Mouse (Mus musculus) urinary bladder, adult 18-20 months (tissue): ENCODE data around the gene Coq9.
"Not testable (repeated sequence)": the region's sequence is repeated elsewhere in the genome, so short reads cannot be mapped to it uniquely, and the experiment has no call there.

ENCODE experiments used
- DNase-seq, 2 experiments: peaks; one replicate each; pipeline ENCODE4 v3.0.0; 2022; ENCODE audit warnings: low spot score in 2 of 2, mixed read lengths in 2 of 2

The Coq9 gene

DNA sequence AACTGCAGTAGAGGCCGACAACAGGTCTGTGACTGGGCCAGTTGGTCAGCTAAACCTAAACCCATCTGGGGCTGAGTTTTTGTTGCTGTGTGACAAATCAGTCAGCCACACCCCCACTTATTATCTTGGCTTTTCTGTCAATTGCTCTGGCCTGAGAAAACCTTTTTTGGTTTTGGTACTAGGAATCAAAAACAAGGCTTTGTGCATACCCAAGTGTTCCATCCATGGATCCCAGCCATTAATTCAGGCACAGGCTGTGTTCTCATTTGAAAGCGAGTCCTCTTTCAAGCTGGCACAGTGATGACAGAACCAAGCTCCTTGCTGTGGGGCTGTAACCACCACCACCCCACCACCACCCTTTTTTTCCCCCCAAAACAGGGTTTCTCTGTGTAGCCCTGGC lies 16.7 kb upstream of the Coq9 start:
- no peak for DNase-seq

DNA sequence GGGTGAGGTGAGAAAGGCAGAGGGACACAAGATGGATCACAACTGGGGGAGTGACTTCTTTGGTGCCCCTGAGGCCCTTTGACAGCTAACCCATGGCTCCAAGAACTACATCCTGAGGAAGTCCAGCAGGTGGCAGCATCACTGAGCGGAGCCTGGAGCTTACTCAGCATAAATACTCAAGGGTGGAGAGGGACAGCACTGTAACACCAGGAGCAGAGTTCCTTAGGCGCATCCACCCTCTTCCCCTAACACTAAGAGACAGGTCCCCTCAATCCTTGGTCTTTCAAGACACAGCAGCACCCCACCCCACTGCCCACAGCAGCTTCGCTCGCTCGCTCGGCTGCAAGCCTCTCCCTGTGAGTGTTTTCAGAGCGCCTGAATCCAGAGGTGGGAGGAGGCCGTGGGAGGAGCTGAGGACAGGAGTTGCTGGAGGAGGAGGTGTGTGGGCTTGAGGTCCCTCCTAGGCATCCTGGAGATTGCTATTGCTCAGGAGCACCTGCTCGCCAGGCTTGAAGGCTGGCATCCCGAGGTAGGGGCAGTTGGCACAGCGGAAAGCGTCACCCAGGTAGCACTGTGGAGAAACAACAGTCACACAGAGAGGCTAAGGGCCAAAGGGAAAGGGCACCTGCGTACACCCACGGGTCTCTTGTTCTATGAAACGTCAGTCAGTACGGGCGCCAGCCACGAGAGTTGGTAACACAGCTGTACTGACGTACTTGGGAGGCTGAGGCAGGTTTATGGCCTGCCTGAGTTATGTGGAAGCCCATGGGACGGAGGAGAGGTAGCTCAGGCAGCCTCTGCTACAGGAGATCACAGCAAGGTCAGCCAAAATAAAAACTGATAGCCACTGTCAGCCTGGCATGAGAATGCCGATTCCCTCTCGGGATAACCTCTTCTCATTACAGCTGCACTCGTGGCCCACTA lies 15.2 kb upstream of the Coq9 start:
- DNase-seq = peak; percentile 24 to 50

DNA sequence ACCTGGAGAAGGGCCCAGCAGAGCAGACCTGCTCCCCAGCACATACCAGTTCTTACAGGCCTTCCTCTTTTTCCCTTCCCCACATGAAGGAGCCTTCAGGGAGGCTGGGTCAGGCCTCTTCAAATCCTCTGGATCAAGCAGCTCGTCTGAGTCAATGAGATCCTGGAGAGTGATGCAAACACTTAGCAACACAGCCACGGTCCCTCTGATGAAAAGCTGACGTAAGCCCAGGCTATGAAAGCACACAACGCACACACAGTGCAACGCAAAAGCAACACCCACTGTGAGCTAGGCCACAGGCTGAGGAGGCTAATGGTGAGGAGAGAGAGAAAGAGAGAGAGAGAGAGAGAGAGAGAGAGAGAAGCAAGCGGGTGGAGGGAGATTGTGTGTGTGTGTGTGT lies 13.0 kb upstream of the Coq9 start:
- DNase-seq = no peak

DNA sequence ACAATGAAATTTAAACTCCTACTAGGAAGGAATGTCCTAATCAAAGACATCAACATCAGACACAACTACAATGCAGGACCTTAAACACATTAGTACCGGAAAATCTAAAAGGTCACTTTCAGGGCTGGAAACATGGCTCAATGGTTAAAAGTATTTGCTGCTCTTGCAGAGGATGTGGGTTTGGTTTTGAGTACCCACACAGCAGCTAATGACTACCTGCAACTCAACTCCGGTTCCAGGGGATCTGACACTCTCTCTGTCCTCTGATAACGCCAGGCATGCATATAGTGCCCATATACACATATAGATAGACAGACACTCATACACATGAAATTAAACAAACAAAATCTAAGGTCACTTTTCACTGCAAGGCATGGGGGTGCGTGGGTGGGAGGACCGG lies 11.9 kb upstream of the Coq9 start:
- no peak for DNase-seq

DNA sequence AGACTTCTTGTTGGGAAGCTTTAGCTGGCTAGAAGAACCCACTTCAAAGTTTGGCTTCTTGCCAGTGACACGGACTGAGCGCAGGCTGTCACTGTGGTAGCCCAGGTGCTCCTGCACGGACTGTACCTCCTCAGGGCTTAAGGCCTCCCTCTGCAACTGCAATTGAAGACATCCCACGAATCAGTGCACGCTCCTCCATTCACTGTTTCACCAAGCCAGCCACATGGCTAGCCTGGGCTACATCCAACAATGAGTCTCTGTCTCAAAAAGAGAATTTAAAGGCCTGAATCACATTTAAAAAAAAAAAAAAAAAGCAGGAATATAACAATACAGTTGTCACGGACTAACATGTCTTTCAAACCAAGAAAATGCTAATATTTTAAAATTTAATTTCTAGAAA lies 9.8 kb upstream of the Coq9 start:
- no peak for DNase-seq

DNA sequence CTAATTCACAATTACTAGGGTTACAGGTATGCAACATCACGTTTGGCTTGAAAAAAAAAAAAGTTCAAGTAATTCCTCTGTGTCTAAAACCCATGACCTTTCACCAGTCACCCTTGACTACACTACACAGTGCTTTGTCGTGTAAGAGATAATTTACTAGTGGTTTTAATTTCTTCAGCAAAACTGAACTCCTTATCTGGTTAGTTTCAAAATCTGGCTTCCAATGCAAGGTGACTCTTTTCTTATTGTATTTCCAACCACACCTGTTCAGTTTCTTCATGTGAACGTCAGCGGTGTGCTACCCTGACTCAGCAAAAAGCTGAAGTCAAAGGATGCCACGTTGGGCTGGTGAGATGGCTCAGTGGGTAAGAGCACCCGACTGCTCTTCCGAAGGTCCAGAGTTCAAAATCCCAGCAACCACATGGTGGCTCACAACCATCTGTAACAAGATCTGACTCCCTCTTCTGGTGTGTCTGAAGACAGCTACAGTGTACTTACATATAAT lies 4.2 kb upstream of the Coq9 start:
- not testable (repeated sequence) for DNase-seq

DNA sequence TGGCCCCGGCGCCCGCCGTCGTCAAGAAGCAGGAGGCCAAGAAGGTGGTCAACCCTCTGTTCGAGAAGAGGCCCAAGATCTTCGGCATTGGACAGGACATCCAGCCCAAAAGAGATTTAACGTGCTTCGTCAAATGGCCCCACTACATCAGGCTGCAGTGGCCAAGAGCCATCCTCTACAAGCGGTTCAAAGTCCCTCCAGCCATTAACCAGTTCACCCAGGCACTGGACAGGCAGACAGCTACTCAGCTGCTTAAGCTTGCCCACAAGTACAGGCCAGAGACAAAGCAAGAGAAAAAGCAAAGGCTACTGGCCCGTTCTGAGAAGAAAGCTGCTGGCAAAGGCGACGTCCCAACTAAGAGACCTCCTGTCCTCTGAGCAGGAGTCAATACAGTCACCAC lies 2.4 kb upstream of the Coq9 start:
- not testable (repeated sequence) for DNase-seq

DNA sequence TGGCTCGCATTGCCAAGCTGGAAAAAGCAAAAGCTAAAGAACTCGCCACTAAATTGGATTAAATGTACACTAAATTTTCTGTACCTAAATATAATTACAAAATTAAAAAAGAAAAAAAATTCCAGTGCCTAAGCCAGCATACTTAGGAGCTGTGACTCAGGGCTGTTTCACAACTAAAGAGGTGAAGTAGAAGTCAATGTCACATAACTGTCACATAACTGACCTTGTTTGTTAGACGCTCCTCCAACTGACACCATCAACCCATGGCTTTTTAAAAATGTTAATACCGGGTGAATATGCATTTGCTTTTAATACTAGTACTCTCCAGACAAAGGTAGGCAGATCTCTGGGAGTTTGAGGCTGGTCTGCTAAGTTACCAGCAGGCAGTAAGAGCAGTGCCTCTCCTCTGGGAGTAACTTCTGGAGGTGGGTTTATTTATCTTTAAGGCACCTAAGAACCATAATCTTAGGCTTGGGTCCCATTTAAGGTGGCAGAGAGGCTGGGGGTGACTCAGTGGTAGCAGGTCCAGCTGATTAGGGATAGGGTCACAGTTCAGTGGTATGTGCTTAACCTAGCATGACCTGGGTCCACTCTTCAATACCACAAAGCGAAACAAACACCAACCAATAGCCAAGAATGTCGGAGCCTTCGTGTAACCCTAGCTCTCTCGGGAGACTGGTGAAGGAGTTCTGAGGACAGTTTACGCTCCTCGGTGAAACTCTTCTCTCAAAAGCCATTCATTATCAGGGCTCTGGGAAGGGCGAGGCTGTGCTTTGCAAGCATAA lies 1.5 kb upstream of the Coq9 start:
- no peak for DNase-seq

DNA sequence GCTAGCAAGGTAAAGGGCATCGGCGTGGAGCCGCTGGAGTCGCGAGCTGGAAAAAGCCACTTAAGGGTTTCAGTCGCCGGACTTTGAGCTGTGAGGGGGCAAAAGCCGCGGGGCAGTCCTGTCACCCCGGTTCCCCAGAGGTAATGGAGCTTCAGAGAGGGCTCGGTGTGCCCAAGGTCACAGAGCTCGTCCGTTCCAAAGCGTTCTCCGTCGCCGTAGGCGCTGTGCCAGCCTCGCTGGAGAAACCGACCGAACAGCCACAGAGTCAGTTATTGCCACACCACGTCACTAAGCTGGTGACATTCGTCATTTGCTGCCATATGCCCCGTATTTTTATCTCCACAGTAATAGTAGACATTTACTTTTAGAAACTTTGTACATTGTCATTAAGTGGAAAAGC lies 479 bp downstream of the Coq9 start:
- DNase-seq = peak in 1 of 2 experiments; percentile 41

DNA sequence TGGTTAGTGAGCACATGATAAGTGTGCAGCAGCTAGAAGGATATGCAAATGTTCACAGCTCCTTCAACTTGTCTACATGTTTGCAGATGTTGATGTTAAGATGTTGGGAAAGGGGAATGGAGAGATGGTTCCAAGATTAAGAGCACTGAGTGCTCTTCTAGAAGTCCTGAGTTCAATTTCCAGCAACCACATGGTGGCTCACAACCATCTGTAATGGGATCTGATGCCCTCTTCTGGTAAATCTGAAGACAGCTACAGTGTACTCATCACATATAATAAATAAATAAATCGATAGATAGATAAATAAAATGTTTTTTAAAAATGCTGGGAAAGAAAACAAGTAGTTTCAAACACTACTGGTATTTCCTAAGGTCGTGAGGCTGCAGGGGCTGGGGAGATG lies 3.1 kb downstream of the Coq9 start:
- DNase-seq = no peak

DNA sequence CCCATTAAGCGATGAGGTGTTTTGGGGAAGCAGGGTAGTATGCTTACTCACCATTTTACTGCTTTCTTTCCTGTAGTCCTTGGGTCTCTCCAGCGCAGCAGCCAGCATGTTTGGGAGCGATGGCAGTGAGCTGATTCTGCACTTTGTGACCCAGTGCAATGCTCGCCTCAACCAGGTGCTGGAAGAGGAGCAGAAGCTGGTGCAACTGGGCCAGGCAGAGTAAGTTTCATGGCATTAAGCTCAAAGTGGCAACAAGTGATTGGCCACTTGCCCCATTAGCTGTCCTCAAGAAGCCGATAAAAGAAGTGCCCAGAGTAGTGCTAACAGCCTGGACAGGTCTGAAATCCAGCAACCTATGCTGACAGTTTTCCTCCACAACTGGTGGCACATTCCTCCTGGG lies 11.9 kb downstream of the Coq9 start:
- no peak for DNase-seq

DNA sequence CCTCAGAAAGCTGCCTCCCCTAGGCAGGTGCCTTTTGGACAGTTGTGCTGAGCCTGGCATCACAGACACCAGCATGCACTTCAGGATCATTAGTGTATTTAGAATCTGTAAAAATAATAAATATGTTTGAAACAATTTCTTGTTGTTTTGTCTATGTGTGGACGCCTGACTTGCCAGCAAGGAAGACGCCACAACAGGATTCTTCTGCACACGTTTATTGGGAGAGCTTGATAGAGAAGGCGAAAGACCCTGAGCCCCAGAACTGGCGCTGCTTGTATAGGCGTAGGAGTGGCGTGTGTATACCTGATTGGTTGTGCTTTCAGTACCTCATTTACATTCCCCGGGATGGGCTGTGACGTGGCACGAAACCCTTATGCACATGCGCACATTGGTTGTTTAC lies 16.6 kb downstream of the Coq9 start:
- DNase-seq = not testable (repeated sequence)

DNA sequence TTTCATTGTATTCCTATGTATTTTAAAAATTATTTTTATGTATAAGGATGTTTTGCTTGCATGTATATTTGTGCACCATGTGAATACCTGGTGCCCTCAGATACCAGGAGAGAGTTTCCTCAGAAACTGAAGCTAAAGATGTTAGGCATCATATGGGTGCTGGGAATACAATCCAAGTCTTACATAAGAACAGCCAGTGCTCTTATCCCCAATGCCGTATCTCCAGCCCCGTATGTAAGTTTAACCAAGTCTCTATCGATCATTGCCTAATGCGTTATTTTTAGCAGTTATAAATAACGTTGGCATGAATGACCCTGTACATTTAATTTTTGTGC lies 18.9 kb downstream of the Coq9 start:
- DNase-seq = no peak

DNA sequence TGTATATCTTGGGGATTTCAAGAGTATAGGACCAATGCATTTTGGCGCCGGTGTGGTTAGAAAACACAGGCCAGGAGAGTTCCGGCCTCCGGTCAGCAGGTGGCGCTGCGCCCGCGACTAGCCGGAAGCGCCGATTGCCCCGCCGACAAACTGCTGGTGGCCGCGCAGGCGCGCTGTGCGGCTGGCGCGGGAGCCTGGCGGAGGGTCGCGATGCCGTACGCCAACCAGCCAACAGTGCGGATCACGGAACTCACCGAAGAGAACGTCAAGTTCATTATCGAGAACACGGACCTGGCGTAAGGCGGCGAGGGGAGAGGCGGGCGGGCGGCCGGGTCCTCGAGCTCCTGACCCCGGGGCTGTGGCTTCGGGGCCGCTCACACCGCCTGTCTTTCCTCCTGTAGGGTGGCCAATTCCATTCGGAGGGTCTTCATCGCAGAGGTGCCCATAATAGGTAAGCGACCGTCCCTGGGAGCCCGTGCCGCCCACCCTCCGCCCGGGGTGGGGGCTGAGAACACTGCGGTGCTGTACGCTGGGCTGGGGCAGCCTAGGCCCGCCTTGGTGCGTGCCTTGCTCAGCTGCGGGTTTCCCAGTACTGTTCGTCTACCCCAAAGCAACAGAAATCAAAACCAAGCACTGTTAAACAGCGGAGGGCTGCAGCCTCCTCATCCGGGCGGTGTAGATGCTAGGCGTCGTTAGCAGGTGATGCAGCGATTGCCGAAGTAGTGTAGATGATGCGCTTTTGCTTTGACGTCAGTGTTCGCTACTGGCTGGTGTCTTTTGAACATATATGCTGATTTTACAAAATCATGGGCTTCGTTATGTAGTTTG lies 19.4 kb downstream of the Coq9 start, which contains the start of gene Polr2c:
TSS of gene Polr2c (plus strand) at position 105 of the 828 bp plus-strand sequence.
- peak; percentile 79 to 86 for DNase-seq

DNA sequence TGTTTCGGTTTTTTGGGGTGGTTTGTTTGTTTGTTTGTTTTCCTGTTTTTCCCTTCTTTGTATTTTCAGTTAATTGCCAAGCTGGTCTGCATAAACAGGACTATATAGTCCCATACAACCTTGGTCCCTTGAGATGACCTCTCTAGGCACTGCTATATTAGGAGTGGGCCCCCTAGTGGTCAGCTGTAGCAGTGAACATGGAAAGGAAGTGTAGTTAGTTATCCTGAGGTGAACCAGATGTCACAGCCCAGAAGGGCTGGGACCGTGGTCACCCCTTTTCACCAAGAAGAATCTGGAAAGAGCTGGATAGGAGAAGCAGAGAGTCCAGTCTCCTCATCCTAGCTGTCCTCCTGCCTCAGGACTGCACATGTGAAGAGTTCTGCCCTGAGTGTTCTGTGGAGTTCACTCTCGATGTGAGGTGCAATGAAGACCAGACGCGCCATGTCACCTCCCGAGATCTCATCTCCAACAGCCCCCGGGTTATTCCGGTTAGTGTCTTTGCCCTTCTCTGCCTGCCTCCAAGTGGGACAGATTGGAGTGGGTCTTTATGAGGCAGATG lies 23.3 kb downstream of the Coq9 start:
- peak in 1 of 2 experiments; percentile 43 for DNase-seq

DNA sequence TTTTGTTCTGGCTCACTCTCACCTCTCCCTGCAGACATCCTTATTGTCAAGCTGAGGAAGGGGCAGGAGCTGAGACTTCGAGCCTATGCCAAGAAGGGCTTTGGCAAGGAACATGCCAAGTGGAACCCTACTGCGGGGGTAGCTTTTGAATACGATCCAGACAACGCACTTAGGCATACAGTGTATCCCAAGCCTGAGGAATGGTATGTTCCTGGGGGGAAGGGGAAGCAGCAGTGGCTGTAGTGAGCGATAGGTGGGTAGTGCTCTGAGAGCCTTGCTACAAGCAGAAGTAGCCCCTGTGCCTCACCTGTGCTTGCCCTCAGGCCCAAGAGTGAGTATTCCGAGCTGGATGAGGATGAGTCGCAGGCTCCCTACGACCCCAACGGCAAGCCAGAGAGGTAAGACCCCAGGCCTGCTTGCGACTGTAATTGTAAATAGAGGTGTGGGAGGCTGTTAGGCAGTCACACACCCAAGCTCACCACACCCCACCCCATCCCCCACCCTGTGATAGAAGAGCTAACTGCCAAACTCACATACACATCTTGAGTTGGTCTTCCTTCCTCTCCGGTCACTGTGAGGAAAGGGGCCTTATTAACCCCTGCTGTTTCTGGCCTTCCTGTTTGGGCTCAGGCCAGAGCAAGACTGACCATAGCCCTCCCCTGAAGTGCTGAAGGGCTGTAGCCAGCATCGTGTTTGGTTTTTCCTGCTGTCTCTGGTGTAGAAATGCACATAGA lies 24.5 kb downstream of the Coq9 start:
- DNase-seq = no peak

DNA sequence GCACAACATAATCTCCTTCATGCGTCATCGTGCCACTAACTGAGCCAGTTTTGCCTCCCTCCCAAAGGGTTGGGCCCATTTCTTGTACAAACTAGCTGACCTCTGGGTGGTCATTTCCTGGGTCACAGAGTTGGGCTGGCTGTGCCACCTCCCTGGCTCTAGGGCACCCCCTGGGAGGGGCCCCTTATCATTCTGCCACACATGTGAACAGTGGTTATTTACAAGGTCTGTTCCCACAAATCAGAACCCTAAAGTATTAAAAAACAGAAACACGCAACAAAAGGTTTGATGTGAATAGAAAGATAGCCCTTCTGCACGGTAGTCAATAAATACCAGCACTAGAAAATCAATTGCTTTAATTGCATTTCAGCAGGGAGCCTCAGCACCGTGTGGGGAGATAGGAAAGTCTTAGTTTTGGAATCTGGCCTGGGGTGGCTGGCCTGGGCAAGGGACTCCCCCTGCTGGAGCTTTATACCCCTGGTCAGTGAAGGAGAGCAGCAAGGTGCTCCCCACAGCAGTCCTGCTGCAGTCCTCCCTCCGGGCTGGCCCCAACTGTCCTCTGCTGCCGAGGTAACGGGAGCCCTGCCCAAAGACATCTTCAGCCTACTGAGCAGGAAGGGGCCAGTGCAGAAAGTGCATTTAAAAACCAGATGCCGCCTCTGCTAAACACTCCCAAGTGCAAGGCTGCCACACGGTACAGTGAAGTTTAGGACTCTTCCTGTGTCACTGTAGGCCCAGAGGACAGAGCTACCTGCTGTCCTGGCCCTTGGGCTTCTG lies 26.0 kb downstream of the Coq9 start:
- no peak for DNase-seq

DNA sequence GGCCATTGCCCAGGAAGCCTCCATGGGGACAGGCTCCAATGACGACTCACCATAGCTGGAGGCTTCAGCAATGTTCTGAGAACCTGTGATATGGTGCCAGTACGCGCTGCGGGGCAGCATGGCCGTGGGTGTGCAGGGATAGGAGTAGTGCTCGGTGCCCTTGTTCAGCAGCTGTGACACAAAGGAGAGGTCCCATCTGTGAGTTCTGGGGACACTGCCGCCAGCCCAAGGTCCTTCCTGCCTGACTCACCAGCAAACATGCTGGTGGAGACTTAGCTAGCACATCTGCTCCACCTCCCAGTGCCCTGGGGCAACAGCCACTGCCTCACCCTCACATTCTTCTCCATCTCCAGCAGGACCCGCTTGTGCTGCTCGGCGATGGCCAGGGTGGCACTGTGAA lies 27.2 kb downstream of the Coq9 start:
- no peak for DNase-seq

DNA sequence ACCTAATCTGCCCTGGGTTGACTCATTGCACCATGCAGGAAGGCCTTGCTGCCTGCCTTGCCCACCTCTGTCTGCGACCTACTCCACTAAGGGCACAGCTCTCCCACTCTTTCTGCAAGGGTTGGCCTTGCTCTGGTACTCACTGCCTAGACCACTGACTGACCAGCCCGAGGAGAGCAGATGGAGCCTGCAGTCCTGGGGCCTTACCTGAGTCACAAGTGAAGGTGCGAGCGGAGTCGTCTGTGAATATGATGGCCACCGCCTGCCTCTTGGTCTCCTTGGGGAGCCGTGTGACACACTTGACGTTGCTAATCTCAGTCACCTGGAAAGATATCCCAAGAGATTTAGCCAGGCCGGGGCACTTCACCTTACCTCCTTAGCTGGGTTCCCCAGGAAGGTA lies 28.8 kb downstream of the Coq9 start:
- DNase-seq = no peak

DNA sequence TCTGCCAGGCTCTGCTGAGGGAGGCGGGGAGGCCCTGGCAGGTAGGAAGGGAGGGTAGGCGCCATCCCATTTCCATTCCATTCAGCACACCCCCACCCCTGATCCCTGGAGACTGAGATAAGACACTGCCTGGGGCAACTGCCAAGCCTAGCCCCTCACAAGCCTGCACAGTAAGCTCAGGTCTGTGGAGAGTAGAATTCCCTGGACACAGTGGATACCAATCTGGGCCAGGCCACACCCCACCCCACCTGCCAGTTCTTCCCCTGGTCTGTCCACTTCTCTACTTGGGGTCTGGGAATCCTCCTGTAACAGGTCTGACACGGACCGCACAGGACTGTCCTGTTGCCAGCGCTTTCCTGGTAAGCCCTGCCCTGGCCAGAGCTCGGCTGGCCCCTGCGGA lies 31.0 kb downstream of the Coq9 start:
- no peak for DNase-seq
